Mouse (Mus musculus): Measurements from ENCODE around the gene Phyhd1.

DNA sequence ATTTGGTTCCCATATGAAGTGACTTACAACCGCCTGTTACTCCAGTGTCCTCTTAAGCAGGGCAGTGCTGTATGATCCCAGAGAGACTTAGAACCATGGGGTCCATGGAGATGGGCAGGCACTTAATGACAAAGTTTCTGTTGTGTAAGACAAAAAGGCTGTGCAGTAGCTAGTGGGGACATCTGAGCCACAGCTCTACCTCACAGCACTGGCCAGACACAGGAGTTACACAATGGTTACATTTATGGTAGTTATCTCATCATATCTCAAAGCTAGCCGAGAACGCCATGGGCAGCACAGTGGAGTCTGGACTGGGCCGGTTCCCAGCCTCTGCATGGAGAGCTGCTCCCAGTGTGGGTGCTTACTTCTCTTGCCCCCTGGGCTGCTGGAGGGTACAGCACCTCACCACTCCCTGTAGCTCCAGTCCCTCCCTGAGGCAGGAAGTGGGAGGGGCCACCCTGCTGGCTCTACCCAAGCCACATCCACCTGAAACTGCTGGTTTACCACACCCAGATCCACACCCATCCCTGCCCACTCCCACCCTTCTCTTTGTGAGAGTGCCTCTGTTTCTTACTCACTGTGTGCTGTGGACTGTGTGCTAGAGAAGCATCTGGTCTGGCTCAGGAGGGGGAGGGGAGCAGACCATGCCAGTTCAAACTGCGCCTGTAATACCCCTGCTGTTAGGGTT lies 14.4 kb upstream of the Phyhd1 start:
- TF ChIP-seq CTCF (IDR thresholded peaks at IDR 0.05; ENCODE audit: low read depth) (no peak), EP300 (optimal IDR thresholded peaks at IDR 0.05) (no peak)
